Mouse (Mus musculus): Measurements from ENCODE around the gene Slco2b1.

The Slco2b1 gene

DNA sequence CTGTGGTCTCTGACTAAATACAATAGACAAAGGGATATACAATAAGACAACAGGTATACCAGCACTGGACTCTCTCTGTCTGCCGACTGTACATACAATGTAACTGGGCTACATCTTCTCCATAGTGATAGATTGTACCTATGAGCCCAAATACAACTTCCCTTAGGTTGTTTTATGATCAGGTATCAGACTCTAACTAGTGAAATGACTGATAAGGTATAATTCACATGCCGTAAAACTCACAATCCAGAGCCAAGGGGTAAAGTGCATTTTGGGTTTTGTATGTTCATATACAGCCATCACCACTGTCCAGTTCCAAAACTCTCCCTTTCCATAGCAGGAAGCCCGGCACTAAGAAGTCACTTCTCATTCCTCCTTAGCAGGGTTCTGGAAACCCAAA is 17.8 kb downstream of the Slco2b1 start:
- no peak for DNase-seq (ENCODE audit: low read depth)

- no peak for DNase-seq (ENCODE audit: low read depth)
These were observed 18.7 kb downstream of the Slco2b1 start for GRCm38 (mm10) chr7:99692396-99692795.

DNA sequence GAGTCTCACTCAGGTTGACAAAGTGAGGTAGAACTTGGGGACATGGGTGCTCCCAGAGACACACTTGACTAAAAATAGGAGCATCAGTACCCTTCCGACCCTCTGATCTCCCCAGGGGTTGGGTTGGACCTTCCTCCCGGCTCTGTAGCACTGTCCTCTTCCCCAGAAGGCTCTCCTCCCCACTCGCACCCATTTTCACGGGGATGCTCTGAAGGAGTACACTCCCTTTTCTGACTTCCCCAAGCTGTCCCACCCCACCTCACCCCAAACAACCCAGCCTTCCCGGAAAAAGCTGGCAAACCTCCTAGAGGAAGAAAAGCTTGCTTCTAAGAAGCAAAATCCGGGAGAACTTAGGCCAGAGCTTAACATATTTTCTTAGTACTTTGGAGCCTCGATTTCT is 20.3 kb downstream of the Slco2b1 start:
- no peak for DNase-seq (ENCODE audit: low read depth)

DNA sequence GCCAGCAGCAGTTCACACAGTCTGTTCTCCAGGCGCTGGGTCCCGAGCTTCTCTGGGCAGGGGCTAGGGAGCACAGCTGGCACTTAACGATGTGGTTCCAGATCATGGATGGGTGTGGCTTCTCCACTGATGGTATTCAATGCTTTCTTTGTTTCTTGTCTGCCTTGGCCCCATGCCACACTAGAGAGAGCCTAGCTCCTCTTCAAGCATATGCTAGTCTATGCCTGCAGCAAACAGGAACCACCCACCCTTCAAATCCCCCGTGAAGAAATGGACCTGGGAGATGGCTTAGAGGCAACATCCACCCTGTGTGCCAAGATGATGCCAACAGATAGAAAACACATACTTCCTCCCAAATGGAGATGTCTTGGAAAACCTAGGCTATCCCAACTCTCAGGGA is 27.1 kb downstream of the Slco2b1 start:
- DNase-seq (ENCODE audit: low read depth): no peak

GRCm38 (mm10) chr7:99680771-99681170 is 30.4 kb downstream of the Slco2b1 start:
- DNase-seq (ENCODE audit: low read depth): no peak

- peak; percentile 37 for DNase-seq (ENCODE audit: low read depth)
These were observed 36.2 kb downstream of the Slco2b1 start for GRCm38 (mm10) chr7:99674890-99675289.

GRCm38 (mm10) chr7:99674209-99674608 is 36.9 kb downstream of the Slco2b1 start:
- DNase-seq (ENCODE audit: low read depth): peak; percentile 18

DNA sequence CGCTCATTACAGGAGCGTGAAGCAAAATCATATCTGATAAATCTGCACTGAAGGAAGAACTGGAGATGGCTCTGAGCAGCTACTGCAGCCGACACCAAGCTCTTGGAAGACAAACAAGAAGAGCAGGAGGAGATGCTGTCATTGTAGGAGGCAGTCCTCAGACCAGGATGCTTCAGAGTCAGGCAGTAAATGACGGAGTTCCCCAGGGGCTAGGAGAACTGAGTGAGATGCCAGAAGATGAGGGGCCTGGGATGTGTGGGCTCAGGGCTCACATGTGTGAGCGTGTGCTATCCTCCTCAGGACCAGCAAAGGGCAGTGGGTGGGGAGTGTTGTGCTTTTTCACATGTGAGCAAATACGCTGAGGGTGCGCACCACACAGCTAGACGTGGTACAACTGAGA is 38.0 kb downstream of the Slco2b1 start:
- DNase-seq (ENCODE audit: low read depth): no peak

DNA sequence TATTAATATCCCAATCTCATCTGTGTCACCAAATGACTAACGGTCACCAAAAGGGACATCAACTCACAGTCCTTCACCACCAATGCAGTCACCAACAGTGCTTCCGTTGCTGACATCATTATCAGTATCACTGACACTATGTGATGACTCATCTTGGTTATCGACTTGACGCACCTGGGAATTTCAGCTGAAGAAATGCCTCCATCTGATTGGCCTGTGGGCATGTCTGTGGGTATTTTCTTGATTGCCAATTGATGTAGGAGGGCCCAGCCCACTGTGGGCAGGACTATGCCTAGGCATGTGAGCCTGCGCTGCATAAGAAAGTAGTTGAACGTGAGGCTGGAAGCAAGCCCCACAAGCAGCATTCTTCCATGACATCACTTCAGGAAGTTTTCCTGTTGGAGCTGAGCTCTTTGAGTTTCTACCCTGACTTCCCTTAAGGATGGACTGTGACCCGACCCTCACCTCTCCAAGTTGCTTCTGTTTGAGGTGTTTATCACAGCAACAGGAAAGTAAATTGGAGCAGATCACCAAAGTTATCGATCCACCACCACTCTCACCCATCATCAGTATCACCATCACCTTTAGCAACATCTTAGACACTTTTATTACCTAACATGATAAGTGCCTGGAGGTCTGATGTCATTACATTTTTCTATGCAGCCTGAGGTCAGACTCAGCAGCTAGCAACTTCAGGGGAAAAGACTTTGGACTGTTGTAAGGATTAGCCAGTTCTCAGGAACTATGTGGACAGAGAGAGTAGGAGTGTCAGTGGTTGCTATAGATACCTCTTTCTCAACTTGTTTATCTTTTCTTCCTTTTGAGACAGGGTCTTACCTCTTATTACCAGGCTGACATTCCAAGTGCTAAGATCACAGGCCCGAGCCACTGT is 39.4 kb downstream of the Slco2b1 start:
- no peak for DNase-seq (ENCODE audit: low read depth)

GRCm38 (mm10) chr7:99670915-99671314 is 40.2 kb downstream of the Slco2b1 start:
- DNase-seq (ENCODE audit: low read depth): no peak

DNA sequence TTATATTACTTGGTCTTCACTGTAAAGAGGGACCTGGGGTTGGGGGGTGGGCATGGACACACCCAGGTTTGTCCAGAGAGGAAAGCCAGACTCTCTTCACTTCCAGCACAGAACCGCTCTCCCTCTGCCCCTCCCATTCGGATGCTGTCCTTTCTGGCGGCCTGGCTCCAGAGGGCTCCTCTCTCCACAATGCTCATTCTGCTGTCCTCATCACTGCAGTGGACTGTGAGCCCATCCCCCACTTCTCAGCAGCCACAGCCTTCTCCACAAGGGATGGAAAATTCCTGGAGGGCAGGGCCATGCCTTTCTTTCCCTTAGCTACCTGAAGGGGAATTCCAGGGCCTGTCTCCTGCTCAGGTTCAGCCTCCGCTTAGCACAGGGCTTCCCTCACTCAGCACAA is 42.3 kb downstream of the Slco2b1 start:
- no peak for DNase-seq (ENCODE audit: low read depth)

DNA sequence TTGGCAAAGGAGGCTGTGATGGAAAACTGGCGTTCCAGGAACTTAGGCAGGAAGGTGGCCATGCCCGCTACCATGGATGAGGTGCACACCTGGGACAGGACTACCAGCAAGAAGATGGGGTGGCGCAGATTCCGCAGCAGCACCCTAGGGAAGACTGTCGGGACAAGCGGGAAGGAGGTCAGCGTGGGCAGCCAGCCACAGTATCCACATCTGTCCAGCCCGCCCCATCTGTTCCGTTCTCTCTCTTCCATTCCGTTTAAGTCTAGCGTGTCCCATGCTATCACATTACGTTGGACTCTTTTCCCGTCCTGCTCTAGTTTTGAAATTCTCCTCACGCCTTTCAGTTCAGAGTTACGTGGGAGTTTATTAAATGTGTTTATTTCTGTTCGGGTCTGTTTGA is 44.0 kb downstream of the Slco2b1 start:
- no peak for DNase-seq (ENCODE audit: low read depth)

GRCm38 (mm10) chr7:99665731-99666452 is 45.2 kb downstream of the Slco2b1 start:
- DNase-seq (ENCODE audit: low read depth): no peak

GRCm38 (mm10) chr7:99664571-99665485 is 46.3 kb downstream of the Slco2b1 start:
- no peak for DNase-seq (ENCODE audit: low read depth)

GRCm38 (mm10) chr7:99663507-99664220 is 47.5 kb downstream of the Slco2b1 start:
- DNase-seq (ENCODE audit: low read depth): no peak

DNA sequence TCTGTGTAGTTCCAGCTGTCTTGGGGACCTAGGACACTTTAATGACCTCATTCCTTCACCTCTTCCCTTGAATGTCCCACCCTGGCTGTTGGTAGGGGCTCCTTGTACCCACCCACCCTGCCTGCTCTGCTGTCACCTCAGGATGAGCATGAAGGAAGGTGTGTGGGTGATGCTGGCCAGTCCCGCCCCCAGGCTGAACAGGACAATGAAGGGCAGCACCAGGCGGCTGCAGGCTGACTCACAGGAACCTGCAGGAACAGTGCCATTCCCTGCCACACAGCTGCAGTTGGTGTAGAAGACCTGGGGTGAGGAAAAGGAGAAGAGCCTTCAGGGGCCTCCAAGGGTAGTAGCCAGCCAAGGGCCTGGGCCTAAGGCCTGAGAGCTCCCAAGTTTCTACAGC is 48.8 kb downstream of the Slco2b1 start:
- no peak for DNase-seq (ENCODE audit: low read depth)

- no peak for DNase-seq (ENCODE audit: low read depth)
These were observed 49.4 kb downstream of the Slco2b1 start for GRCm38 (mm10) chr7:99661571-99662230.

DNA sequence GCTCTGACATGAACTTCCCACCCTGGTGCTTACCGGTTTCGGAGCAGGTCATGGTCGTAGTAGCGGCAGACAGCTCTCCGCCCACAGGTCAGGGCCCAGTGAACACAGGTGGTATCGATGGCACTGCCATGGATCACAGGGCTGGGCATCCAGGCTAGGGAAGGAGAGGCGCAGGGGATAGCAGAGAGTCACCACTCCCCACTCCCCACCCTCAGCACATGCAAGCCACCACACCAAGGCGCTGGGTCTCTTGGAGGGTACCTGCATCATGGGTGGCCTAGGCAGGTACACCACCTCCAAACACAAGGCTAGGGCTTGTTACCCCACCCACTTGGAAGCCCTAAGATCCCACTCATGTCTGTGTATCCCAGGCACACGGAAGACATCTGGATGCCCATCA is 50.1 kb downstream of the Slco2b1 start:
- no peak for DNase-seq (ENCODE audit: low read depth)

DNA sequence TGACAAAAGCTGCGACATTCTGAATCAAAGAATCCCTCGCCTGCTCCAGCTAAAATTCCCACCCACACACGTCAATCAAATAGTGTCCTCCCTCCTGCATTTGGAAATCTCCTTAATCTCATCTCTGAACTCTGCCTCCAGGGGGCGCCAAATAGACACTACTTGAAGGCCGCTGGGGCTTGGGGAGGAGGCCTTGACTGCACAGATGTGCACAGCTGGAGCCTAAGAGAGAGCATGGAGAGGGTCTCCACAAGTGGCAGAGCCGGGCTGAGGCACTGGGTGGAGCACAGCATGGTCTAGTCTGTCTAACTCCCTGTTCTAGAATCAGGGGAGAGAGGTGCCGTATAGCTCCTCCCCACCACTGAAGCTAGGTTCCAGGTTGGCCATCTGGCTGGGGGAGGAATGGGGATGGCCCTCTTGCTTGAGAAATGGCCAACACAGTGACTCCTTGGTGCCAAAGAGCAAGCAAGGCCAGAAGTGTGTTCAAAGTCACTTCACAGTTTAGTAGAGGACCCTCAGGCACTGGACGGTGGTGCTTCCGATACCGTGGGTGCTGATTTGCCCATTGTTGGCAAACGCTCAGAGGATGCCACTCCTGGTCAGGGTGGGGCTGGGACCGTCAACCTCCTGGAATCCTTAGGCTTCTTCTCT is 51.6 kb downstream of the Slco2b1 start:
- peak; percentile 78 for DNase-seq (ENCODE audit: low read depth)

- no peak for DNase-seq (ENCODE audit: low read depth)
These were observed 56.9 kb downstream of the Slco2b1 start for GRCm38 (mm10) chr7:99654244-99654643.

- no peak for DNase-seq (ENCODE audit: low read depth)
These were observed 61.6 kb downstream of the Slco2b1 start for GRCm38 (mm10) chr7:99649585-99649984.
